ENCODE assay signal across 8 mouse cellular contexts in the genomic region with DNA sequence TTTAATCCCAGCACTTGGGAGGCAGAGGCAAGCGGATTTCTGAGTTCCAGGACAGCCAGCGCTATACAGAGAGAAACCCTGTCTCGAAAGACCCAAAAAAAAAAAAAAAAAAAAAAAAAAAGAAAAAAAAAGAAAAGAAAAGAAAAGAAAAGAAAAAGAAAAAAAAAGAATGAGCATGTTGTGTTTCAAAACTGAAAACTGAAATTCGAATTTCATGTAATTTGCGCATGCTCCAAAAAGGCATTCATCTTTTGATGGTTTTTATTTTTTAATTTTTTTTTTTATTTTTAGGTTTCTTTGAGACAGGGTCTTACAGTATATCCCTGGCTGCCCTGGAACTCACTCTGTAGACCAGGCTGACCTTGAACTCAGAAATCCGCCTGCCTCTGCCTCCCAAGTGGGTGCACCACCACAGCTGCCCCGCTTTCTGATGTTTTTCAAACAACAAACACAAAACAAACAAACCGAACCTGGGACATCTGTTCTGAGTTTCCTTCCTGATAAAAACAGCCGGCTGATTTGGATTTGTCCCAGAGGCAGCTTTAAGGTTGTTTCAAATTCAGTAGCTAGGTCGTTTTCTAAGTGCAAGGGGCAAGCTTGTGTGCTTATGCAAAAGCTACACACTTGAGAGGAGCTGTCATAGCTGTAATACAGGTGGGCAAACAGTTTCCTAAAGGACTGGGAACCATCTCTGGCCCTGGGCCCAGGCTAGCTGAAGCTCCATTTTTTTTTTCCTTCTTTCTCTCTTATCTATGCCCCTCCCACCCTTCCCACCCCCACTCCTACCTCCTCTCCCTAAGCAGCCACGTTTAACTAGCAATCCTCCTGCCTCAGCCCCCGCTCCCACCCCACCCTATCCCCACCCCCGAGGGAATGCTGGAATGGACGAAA. TPM values are rescaled to one million over a fixed set of nuclear protein-coding genes. Genes with fewer than 3 reads are reported as not detected.
DNase-seq lines count a peak whose midpoint lies in the region; ATAC-seq lines count a peak whose summit lies in the region.

No protein-coding gene starts in this region.

- H3K27ac ChIP-seq in midbrain, embryonic 13.5 days: peak overlapping the region; percentile 49

- peaks cover 10% of the 10 kb centered on the region for H3K36me3 ChIP-seq in midbrain, embryonic 13.5 days

- peak overlapping the region; percentile 83 for H3K4me2 ChIP-seq in midbrain, embryonic 13.5 days (replicated peaks)

- peak overlapping the region; percentile 93; the same call in 1 of the 2 replicates for H3K9ac ChIP-seq in midbrain, embryonic 13.5 days (replicated peaks)

- WGBS in midbrain, embryonic 13.5 days: 55% methylated on average over 14 of the region's 14 CpGs

- peak overlapping the region; percentile 91 for H3K4me3 ChIP-seq in midbrain, embryonic 13.5 days (replicated peaks)

- H3K4me1 ChIP-seq in midbrain, embryonic 13.5 days (replicated peaks): peaks cover 17% of the 10 kb centered on the region

- peak; percentile 23 for ATAC-seq in erythroid progenitor cell, adult 5-6 weeks (replicated peaks; ENCODE audit: low FRiP score, poor library complexity, severe bottlenecking)
- ATAC-seq in midbrain, embryonic 13.5 days: no peak; the same call in 1 of the 2 replicates

- H3K9me3 ChIP-seq in midbrain, embryonic 13.5 days: no peaks in the 10 kb centered on the region

- DNase-seq in kidney, adult 9 months: peak; percentile 26
- no peak for DNase-seq in kidney, postnatal 14 days
- peak; percentile 25 for DNase-seq in MEL-GATA-1-ER (ENCODE audit: extremely low read depth, low read depth)
- DNase-seq in kidney, postnatal 36 days: peak; percentile 11 to 38
- DNase-seq in frontal cortex, postnatal 36 days (ENCODE audit: low spot score in 2 of 2): no peak
- no peak for DNase-seq in Muller cell, postnatal 12 days (ENCODE audit: inconsistent ontology term)

- H3K27me3 ChIP-seq in midbrain, embryonic 13.5 days: no peaks in the 10 kb centered on the region

RNA-seq across cellular contexts. Expression of a gene that starts 0.7 kb away (rescaled TPM):
- total RNA-seq in erythroid progenitor cell, adult 5-6 weeks (2015; ENCODE audit: low replicate concordance): 10.1 and 12.3 TPM in 2 replicates
- 3.0 and 3.7 TPM in 2 replicates for total RNA-seq in erythroid progenitor cell, adult 5-6 weeks (2017; ENCODE audit: low replicate concordance)
- polyA plus RNA-seq in midbrain, embryonic 13.5 days (2015; fragmentation: Nextera tagmentation; extraction: Ambion mirVana): 14.1 and 14.9 TPM in 2 replicates

Comparison
In these comparisons a context has a peak if more than half of its experiments do, and no peak if none do; other contexts are left out.
1. DNase-seq: peak in kidney, adult 9 months (single experiment), MEL-GATA-1-ER (single experiment) and kidney, postnatal 36 days (2 of 2); none in kidney, postnatal 14 days (single experiment), frontal cortex, postnatal 36 days (0 of 2) and Muller cell, postnatal 12 days (single experiment).